Comparison of ENCODE assay signal across 10 mouse cellular contexts in the genomic region with DNA sequence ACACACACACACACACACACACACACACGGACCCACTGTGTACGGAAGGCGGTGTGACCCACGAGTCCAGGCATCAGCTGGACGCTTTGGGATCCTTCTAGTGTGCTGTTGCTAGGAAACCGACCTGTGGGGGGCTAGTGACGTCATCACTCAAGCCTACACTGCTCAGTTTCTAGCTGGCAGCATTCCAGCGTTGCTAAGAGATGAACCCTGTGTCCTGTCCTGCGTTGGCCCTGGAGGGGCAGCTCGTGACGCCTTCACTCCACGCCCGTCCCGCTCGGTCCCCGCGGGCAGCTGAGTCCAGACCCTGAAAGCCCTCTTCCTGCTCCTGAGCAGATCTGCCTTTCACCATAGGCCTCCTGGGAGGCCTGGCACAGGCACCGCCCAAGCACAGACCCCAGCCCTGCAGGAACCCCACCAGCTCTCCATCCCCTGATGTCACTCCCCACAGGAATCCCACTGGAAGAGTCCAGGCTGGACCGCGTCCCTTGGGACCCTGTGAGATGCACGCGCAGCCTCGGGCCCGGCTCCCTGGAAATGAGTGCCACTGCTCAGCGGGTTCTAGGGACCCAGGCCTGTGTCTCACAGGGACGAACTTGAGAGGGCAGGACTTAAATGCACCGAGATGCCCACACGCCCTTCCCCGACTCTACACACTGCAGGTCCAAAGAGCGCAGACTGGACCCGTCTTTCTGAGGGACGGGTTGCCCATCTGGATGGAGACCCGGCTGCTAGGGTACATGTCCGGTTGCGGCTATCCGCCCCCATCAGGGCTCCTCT. TPM values are rescaled to one million over a fixed set of nuclear protein-coding genes. Genes with fewer than 3 reads are reported as not detected.
A peak's percentile ranks its signal among the peaks of the same experiment; 100 is the strongest.
DNase-seq lines count a peak whose midpoint lies in the region; ATAC-seq and TF ChIP-seq lines count a peak whose summit lies in the region.
"Had no signal": no experiment of that assay in that cellular context is flagged by ENCODE, and none has a peak within 500 bp of the region (broad histone marks: within the 10 kb centered on the region; RNA-seq: fewer than 3 reads in every experiment).

No protein-coding gene starts in this region.

- peak overlapping the region; percentile 24 for H3K4me3 ChIP-seq in kidney, embryonic 15.5 days (replicated peaks)
- no peak overlapping the region for H3K4me3 ChIP-seq in lung, postnatal 0 days (ENCODE audit: low read depth, low read length)

- TF ChIP-seq EP300 in lung, postnatal 0 days (IDR thresholded peaks at IDR 0.05): no peak

- 29% methylated on average over 36 of the region's 36 CpGs for WGBS in kidney, embryonic 15.5 days
- WGBS in lung, postnatal 0 days: 35% methylated on average over 29 of the region's 36 CpGs

- H3K4me1 ChIP-seq in kidney, embryonic 15.5 days: no peaks in the 10 kb centered on the region
- H3K4me1 ChIP-seq in lung, postnatal 0 days (ENCODE audit: insufficient read depth, low read depth, low read length): no peaks in the 10 kb centered on the region

- H3K27me3 ChIP-seq in kidney, embryonic 15.5 days: no peaks in the 10 kb centered on the region
- H3K27me3 ChIP-seq in lung, postnatal 0 days (replicated peaks; ENCODE audit: insufficient read depth, low read length): no peaks in the 10 kb centered on the region
- H3K27me3 ChIP-seq: CH12.LX had no signal

- H3K9me3 ChIP-seq in kidney, embryonic 15.5 days (replicated peaks): peaks cover 44% of the 10 kb centered on the region
- H3K9me3 ChIP-seq in lung, postnatal 0 days (ENCODE audit: low read length): peaks cover 19% of the 10 kb centered on the region

- no peak for TF ChIP-seq CTCF in lung, postnatal 0 days (IDR thresholded peaks at IDR 0.05)

- no peak for DNase-seq in kidney, adult 18-20 months
- DNase-seq in cerebellum, postnatal 36 days: peak; percentile 50 to 59
- DNase-seq in layer of hippocampus, adult 9-10 months (ENCODE audit: low spot score): peak; percentile 48
- peak; percentile 22 for DNase-seq in lung, postnatal 0 days (ENCODE audit: low spot score)
- peak; percentile 86 to 87 for DNase-seq in right cerebral cortex, postnatal 36 days (ENCODE audit: low spot score in 2 of 2)
- no peak for DNase-seq in thymus, postnatal 4 days

- peak; percentile 68 for ATAC-seq in kidney, embryonic 15.5 days (replicated peaks; ENCODE audit: low FRiP score)
- peak; percentile 30; the same call in 1 of the 2 replicates for ATAC-seq in granulocyte monocyte progenitor cell, adult 5-6 weeks (replicated peaks; ENCODE audit: poor library complexity, severe bottlenecking)
- ATAC-seq in lung, postnatal 0 days: peak; percentile 48

- peak overlapping the region; percentile 48 for H3K4me2 ChIP-seq in kidney, embryonic 15.5 days
- 0 out of 2 replicates have a peak overlapping the region, but pooled peaks have one; percentile 14 for H3K4me2 ChIP-seq in lung, postnatal 0 days (replicated peaks; ENCODE audit: low read depth, low read length)

- H3K36me3 ChIP-seq in kidney, embryonic 15.5 days: peaks cover 27% of the 10 kb centered on the region
- H3K36me3 ChIP-seq in lung, postnatal 0 days (ENCODE audit: insufficient read depth, low read length): no peaks in the 10 kb centered on the region

- H3K9ac ChIP-seq in kidney, embryonic 15.5 days: no peak overlapping the region
- H3K9ac ChIP-seq in lung, postnatal 0 days (replicated peaks; ENCODE audit: low read depth): no peak overlapping the region

- no peak overlapping the region for H3K27ac ChIP-seq in kidney, embryonic 15.5 days
- no peak overlapping the region for H3K27ac ChIP-seq in lung, postnatal 0 days (ENCODE audit: low read length)

RNA-seq across cellular contexts. Expression of gene Gm10775, which starts 1.0 kb away (rescaled TPM):
- not detected in 2 replicates for polyA plus RNA-seq in kidney, embryonic 15.5 days (2015; fragmentation: Nextera tagmentation; extraction: Ambion mirVana)
- not detected in 2 replicates for total RNA-seq in granulocyte monocyte progenitor cell, adult 5-6 weeks (2014; fragmentation: Nextera tagmentation)
- not detected in 2 replicates for total RNA-seq in granulocyte monocyte progenitor cell, adult 5-6 weeks (2017)
- not detected in 2 replicates for polyA plus RNA-seq in lung, postnatal 0 days (2015; fragmentation: Nextera tagmentation; extraction: Ambion mirVana)
- total RNA-seq: CH12.LX; hematopoietic stem cell, adult 5-6 weeks had no signal

RNA-seq across cellular contexts. Expression of gene Zfp369, which starts 20.2 kb away (rescaled TPM):
- 10.4 and 11.0 TPM in 2 replicates for polyA plus RNA-seq in kidney, embryonic 15.5 days (2015; fragmentation: Nextera tagmentation; extraction: Ambion mirVana)
- 34.1 and 67.7 TPM in 2 replicates for total RNA-seq in granulocyte monocyte progenitor cell, adult 5-6 weeks (2014; fragmentation: Nextera tagmentation)
- 38.7 and 47.5 TPM in 2 replicates for total RNA-seq in granulocyte monocyte progenitor cell, adult 5-6 weeks (2017)
- polyA plus RNA-seq in lung, postnatal 0 days (2015; fragmentation: Nextera tagmentation; extraction: Ambion mirVana): 7.0 and 7.7 TPM in 2 replicates

RNA-seq across cellular contexts. Expression of gene Nlrp4f, which starts 52.6 kb away (rescaled TPM):
- polyA plus RNA-seq in kidney, embryonic 15.5 days (2015; fragmentation: Nextera tagmentation; extraction: Ambion mirVana): not detected in 2 replicates
- total RNA-seq in granulocyte monocyte progenitor cell, adult 5-6 weeks (2014; fragmentation: Nextera tagmentation): not detected in 2 replicates
- not detected in 2 replicates for total RNA-seq in granulocyte monocyte progenitor cell, adult 5-6 weeks (2017)
- not detected in 2 replicates for polyA plus RNA-seq in lung, postnatal 0 days (2015; fragmentation: Nextera tagmentation; extraction: Ambion mirVana)
- total RNA-seq: CH12.LX; hematopoietic stem cell, adult 5-6 weeks had no signal

Comparison
In these comparisons a context has a peak if more than half of its experiments do, and no peak if none do; other contexts are left out.
1. DNase-seq: peak in cerebellum, postnatal 36 days (2 of 2), layer of hippocampus, adult 9-10 months (single experiment), lung, postnatal 0 days (single experiment) and right cerebral cortex, postnatal 36 days (2 of 2); none in kidney, adult 18-20 months (single experiment) and thymus, postnatal 4 days (single experiment).
2. Peak in every context shown above with its lines, with median percentiles within 50 percentile points of each other: ATAC-seq.